Mouse (Mus musculus) midbrain, postnatal 0 days (tissue): ENCODE data around the gene Tcf23. TPM values are rescaled to one million over a fixed set of nuclear protein-coding genes. Genes with fewer than 3 reads are reported as not detected.

Source experiments
- ATAC-seq: fragments of 200-750 bp; cut with Nextera tagmentation; 2 replicates; pipeline ENCODE4 v1.8.0; 2017; ENCODE audit warnings: moderate number of reproducible peaks, mild to moderate bottlenecking, moderate TSS enrichment, moderate library complexity; ENCODE audit not compliant: low FRiP score
- DNase-seq: peaks from one replicate; pipeline ENCODE4 v3.0.0-alpha.2; 2015; ENCODE audit warnings: low spot score
- H3K27ac ChIP-seq: fragments of 300-500 bp; sonication (generic); 2 replicates; pipeline ENCODE4 v1.5.1; 2014; ENCODE audit warnings: low read depth, mild to moderate bottlenecking, low read length, mixed read lengths
- H3K27me3 ChIP-seq: fragments of 300-500 bp; sonication (generic); 2 replicates; pipeline ENCODE4 v1.6.1; 2014; ENCODE audit warnings: low read length, control low read depth, mixed read lengths; ENCODE audit not compliant: insufficient read depth
- H3K36me3 ChIP-seq: fragments of 300-500 bp; sonication (generic); 2 replicates; pipeline ENCODE4 v1.6.1; 2014; ENCODE audit warnings: low read length, control low read depth, mixed read lengths; ENCODE audit not compliant: insufficient read depth
- H3K4me1 ChIP-seq: fragments of 300-500 bp; sonication (generic); 2 replicates; pipeline ENCODE4 v1.6.1; 2014; ENCODE audit warnings: mild to moderate bottlenecking, control low read depth, antibody characterized with exemption, low read length, mixed read lengths; ENCODE audit not compliant: insufficient read depth
- H3K4me2 ChIP-seq: fragments of 300-500 bp; sonication (generic); 2 replicates; pipeline ENCODE4 v1.6.1; 2014; ENCODE audit warnings: low read depth, mild to moderate bottlenecking, low read length, mixed read lengths; ENCODE audit not compliant: poor library complexity, severe bottlenecking
- H3K4me3 ChIP-seq: fragments of 300-500 bp; sonication (generic); 2 replicates; pipeline ENCODE4 v1.5.1; 2014; ENCODE audit warnings: low read depth, mild to moderate bottlenecking, low read length, moderate library complexity
- H3K9ac ChIP-seq: fragments of 300-500 bp; sonication (generic); replicated peaks from 2 replicates; pipeline ENCODE4 v1.6.1; 2014; ENCODE audit warnings: mild to moderate bottlenecking, low read length, moderate library complexity, mixed read lengths; ENCODE audit not compliant: poor library complexity, severe bottlenecking
- H3K9me3 ChIP-seq: fragments of 300-500 bp; sonication (generic); 2 replicates; pipeline ENCODE4 v1.6.1; 2016; ENCODE audit warnings: low read length, control low read depth
- CTCF ChIP-seq: IDR thresholded peaks from 2 replicates; pipeline ENCODE4 v1.5.1; 2016; ENCODE audit warnings: antibody characterized with exemption, mild to moderate bottlenecking
- WGBS: fragments of 180-500 bp; shearing (Covaris S2); extraction: QIAGEN DNeasy Blood & Tissue Kit; methylation state at CpG from one replicate; pipeline ENCODE4 v1.1.7; 2014; 5-methylcytosine and 5-hydroxymethylcytosine counted together
- polyA plus RNA-seq: library from polyadenylated mRNA; unstranded; fragments of >200 nt; fragmentation: Nextera tagmentation; extraction: Ambion mirVana; gene quantifications from 2 replicates; pipeline ENCODE4 v1.2.1, GENCODE M21; 2015
- total RNA-seq: library from RNA; depleted of rRNA; stranded (reverse); fragments of >200 nt; gene quantifications from 2 replicates; pipeline ENCODE4 v1.2.3, GENCODE M21; 2014

Gene Tcf23
- total and polyA plus RNA-seq, 2 experiments from 2014 or later = 0.09 TPM; not detected in 1

GRCm38 (mm10) chr5:30922581-30923041 is 45.9 kb upstream of the Tcf23 start:
- ATAC-seq = no peak
- no peaks in the 10 kb centered on the region for H3K4me1 ChIP-seq
- no peak overlapping the region for H3K4me3 ChIP-seq
- DNase-seq = no peak
- peak overlapping the region; percentile 65 for H3K9ac ChIP-seq
- no peaks in the 10 kb centered on the region for H3K9me3 ChIP-seq
- no peak overlapping the region for H3K27ac ChIP-seq
- no peaks in the 10 kb centered on the region for H3K36me3 ChIP-seq
- 74% methylated on average over 10 of the region's 10 CpGs for WGBS
- no peak for TF ChIP-seq CTCF
- H3K4me2 ChIP-seq = peak overlapping the region; percentile 88
- no peaks in the 10 kb centered on the region for H3K27me3 ChIP-seq

GRCm38 (mm10) chr5:30923119-30923518 is 45.3 kb upstream of the Tcf23 start:
- no peak overlapping the region for H3K4me3 ChIP-seq
- WGBS = 90% methylated on average over 6 of the region's 6 CpGs

GRCm38 (mm10) chr5:30924614-30925013 is 43.8 kb upstream of the Tcf23 start:
- ATAC-seq (no peak), DNase-seq (no peak)
- H3K4me3 ChIP-seq = no peak overlapping the region
- no peaks in the 10 kb centered on the region for H3K4me1 ChIP-seq
- no peaks in the 10 kb centered on the region for H3K9me3 ChIP-seq
- no peak overlapping the region for H3K27ac ChIP-seq
- H3K27me3 ChIP-seq = no peaks in the 10 kb centered on the region
- TF ChIP-seq CTCF = no peak
- no peaks in the 10 kb centered on the region for H3K36me3 ChIP-seq
- no peak overlapping the region for H3K4me2 ChIP-seq
- H3K9ac ChIP-seq = no peak overlapping the region
- WGBS = 79% methylated on average over 8 of the region's 8 CpGs

More at GRCm38 (mm10) chr5:30923119-30923518, 45.3 kb upstream of the Tcf23 start:
- H3K4me1 ChIP-seq = no peaks in the 10 kb centered on the region
- no peak overlapping the region for H3K27ac ChIP-seq
- DNase-seq (no peak), ATAC-seq (no peak)
- H3K9ac ChIP-seq = no peak overlapping the region
- H3K36me3 ChIP-seq = no peaks in the 10 kb centered on the region
- H3K4me2 ChIP-seq = no peak overlapping the region
- no peak for TF ChIP-seq CTCF
- H3K27me3 ChIP-seq = no peaks in the 10 kb centered on the region
- H3K9me3 ChIP-seq = no peaks in the 10 kb centered on the region

- Histone ChIP-seq H3K27me3 (no peaks in the 10 kb centered on the region), H3K27ac (no peak overlapping the region), H3K9ac (no peak overlapping the region), H3K36me3 (no peaks in the 10 kb centered on the region), H3K4me1 (no peaks in the 10 kb centered on the region), H3K9me3 (no peaks in the 10 kb centered on the region), H3K4me3 (no peak overlapping the region), H3K4me2 (no peak overlapping the region)
- 92% methylated on average over 5 of the region's 5 CpGs for WGBS
- no peak for ATAC-seq
- no peak for DNase-seq
- TF ChIP-seq CTCF = no peak
These were observed 43.2 kb upstream of the Tcf23 start for GRCm38 (mm10) chr5:30925217-30925616.

- H3K36me3 ChIP-seq = no peaks in the 10 kb centered on the region
- H3K4me1 ChIP-seq = no peaks in the 10 kb centered on the region
- 79% methylated on average over 2 of the region's 2 CpGs for WGBS
- H3K4me3 ChIP-seq = no peak overlapping the region
- H3K4me2 ChIP-seq = no peak overlapping the region
- H3K9me3 ChIP-seq = no peaks in the 10 kb centered on the region
- no peak overlapping the region for H3K9ac ChIP-seq
- DNase-seq (no peak), ATAC-seq (no peak)
- H3K27ac ChIP-seq = no peak overlapping the region
- no peaks in the 10 kb centered on the region for H3K27me3 ChIP-seq
- TF ChIP-seq CTCF = no peak
These were observed 42.4 kb upstream of the Tcf23 start for GRCm38 (mm10) chr5:30926073-30926472.

GRCm38 (mm10) chr5:30927945-30928529 is 40.4 kb upstream of the Tcf23 start:
- Histone ChIP-seq H3K27me3 (no peaks in the 10 kb centered on the region), H3K4me2 (peak overlapping the region; percentile 36; the same call in 1 of the 2 replicates), H3K9ac (no peak overlapping the region), H3K4me1 (no peaks in the 10 kb centered on the region), H3K36me3 (peaks cover under 1% of the 10 kb centered on the region; the same call in 1 of the 2 replicates), H3K27ac (no peak overlapping the region), H3K9me3 (no peaks in the 10 kb centered on the region), H3K4me3 (no peak overlapping the region)
- no peak for TF ChIP-seq CTCF
- DNase-seq (peak; percentile 67), ATAC-seq (0 out of 2 replicates have a peak, but pooled peaks have one; percentile 47)
- 42% methylated on average over 7 of the region's 7 CpGs for WGBS
